Mouse (Mus musculus) bone marrow macrophage, adult 2 months (primary cell): ENCODE data around the gene Aspg.

ENCODE experiments used
- CTCF ChIP-seq: IDR thresholded peaks from 2 replicates; pipeline ENCODE4 v1.5.1; 2012; ENCODE audit warnings: low read depth, mild to moderate bottlenecking, low read length, moderate library complexity
- POLR2A ChIP-seq: IDR thresholded peaks from 2 replicates; pipeline ENCODE4 v1.6.1; 2012; ENCODE audit warnings: mild to moderate bottlenecking, low read depth, low read length, borderline replicate concordance

- TF ChIP-seq CTCF (no peak), POLR2A (no peak)
These were observed 26.6 kb upstream of the Aspg start for GRCm38 (mm10) chr12:112079911-112080310.
